Mouse (Mus musculus): ENCODE measurements around the gene Ache. TPM values are rescaled to one million over a fixed set of nuclear protein-coding genes. Genes with fewer than 3 reads are reported as not detected.

Ache gene
- total RNA-seq, 2 experiments from 2014 or later, result 54.9 to 63.3 TPM

DNA sequence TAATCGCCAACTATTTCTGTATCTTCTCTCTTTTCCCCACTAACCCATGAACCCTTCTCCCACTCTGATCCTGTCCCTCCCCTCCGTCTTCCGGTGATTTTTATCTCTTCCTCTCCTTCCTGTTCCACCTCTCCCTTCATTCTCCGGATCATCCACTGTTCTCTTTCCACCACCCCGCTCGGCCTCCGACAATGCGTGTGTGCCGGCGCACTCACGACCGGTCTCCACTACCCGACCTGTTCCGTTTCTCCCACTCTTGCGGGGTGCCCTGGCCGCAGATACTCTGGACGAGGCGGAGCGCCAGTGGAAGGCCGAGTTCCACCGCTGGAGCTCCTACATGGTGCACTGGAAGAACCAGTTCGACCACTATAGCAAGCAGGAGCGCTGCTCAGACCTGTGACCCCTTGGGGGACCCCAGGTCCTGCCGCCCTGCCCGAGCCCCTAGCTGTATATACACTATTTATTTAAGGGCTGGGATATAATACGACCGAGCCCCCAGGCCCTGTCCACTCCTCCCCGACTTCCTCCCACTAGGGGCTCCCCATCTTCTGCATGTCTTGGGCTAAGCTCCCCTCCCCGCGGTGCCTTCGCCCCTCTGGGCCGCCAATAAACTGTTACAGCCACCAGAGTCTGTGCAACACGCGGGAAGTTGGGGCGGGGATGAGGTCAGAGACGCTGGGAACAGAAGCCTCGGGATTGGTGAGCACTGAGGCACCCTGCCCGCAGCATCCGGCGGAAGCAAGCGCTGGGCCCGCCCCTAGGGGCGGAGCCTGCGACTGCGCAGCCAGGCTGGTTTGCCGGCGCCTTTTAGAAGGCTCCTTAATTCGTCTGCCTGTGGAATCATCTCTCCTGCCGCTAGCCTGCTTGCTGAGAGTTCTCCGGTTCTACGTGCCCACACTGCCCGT, 6.8 kb downstream of the Ache start, which contains the start of gene Ufsp1:
TSS of gene Ufsp1 (plus strand) at position 791 of the 905 bp plus-strand sequence.
- intact Hi-C loops (cut with DNase I), result loop anchor here (5.0 kb wide), 1 partner anchor 247 kb away; the partner anchor contains the start of gene Ap1s1
- DNase-seq (ENCODE audit: low spot score in 2 of 2), result peak; percentile 94 to 98

DNA sequence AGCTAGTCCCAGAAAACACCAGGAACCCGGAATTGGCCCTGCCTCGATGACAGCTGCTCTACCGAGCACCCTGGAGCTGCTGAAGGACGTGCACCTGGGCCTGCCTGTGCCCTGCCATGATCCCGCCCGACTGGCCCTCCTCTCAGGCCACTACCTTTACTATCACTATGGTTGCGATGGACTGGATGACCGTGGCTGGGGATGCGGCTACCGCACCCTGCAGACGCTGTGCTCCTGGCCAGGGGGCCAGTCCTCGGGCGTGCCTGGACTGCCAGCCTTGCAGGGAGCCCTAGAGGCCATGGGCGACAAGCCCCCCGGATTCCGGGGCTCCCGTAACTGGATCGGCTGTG, 7.4 kb downstream of the Ache start:
- intact Hi-C loops (cut with DNase I), result loop anchor here (5.0 kb wide), 1 partner anchor 247 kb away; the partner anchor contains the start of gene Ap1s1
- no peak for DNase-seq (ENCODE audit: low spot score in 2 of 2)

DNA sequence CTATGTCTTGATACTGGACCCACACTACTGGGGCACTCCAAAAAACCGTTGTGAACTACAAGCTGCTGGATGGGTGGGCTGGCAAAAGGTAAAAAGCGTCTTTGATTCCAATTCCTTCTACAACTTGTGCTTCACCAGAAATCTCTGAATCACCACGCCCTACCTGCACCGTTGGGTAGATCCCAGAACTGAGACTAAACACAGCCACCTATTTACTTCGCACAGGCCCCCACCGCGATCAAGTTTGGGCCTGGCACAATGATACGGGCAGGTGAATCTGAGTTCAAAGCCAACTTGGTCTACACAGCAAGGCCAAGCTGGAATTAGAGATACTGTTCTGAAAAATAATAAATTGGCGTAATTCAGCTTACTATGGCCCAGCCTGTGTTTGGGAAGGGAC, 8.0 kb downstream of the Ache start:
- DNase-seq (ENCODE audit: low spot score in 2 of 2), result no peak
- intact Hi-C loops (cut with DNase I), result no loop called here

DNA sequence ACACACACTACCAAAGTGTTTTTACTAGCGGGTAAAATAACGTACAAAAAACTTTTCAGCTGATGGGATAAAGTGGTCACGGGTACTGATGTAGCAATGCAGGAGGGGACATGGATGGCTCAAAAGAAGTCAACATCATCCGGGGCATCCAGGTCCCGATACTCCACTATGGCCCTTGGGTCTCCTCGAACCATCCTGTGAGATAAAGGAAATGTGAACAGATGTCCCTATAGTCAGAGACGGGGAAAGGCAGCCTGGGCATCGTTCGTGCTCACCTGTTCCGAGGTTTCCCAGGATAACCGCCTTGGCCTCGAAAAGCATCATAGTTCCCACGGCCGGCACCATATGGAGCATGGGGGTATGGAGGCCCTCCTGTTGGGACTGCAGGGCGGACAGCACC, 8.4 kb downstream of the Ache start:
- DNase-seq (ENCODE audit: low spot score in 2 of 2), result no peak
- intact Hi-C loops (cut with DNase I), result no loop called here

DNA sequence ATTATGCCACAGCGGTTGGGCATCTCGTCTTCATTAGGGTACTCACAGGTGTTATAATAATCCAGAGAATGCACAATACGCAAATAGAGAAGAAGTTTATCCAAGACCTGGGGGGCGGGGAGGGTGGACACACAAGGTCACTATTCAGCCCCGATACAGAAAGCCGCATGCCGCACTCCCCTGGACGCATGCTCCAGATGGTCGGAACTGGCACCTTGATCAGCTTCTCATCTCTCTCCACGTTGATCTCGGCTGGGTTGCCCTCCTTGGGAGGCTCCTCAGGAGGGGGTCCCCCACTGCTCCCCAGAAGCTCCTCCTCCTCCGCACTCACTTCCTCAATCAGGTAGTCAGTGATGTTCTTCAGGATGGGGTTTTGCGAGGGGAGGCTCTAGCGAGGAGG, 9.8 kb downstream of the Ache start:
- no peak for DNase-seq (ENCODE audit: low spot score in 2 of 2)
- intact Hi-C loops (cut with DNase I), result no loop called here

DNA sequence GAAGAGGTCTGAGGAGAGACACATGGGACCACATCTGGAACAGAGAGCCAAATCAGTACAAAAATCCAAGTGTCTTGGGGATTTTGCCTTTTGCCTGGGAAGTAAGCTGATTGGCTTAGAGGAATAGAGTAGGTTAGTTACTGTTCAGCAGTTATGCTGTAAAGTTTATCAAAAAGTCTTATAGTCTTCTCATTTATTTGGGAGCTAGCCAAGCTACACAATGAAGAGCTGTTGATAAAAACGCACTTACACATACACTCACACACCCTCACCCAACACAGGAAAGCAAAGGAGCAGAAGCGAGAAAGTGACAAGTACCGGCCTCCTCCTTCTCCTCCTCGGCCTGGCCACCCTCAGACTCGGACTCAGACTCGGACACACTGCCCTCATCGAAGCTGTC, 11.9 kb downstream of the Ache start:
- intact Hi-C loops (cut with DNase I), result no loop called here
- DNase-seq (ENCODE audit: low spot score in 2 of 2), result no peak

DNA sequence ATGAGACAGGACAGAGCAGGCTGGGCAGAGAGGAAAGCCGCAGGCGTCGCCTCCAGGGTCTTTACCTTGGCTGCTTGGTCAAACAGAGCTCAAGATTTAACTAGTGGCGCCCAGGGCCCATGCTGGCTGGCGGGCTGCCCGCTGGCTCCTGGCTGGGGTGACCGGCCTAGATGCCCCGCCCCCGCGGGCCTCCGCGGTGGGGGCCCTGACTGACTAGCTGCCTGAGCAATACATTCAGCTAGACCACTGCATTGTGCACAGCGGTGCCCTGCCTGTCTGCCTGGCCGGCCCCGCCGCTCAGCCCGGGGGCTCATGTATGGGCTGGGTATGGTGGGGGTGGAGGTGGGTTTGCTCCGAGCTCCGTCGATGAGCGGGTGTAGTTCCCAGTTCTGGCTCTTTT, 13.9 kb downstream of the Ache start:
- intact Hi-C loops (cut with DNase I), result no loop called here
- DNase-seq (ENCODE audit: low spot score in 2 of 2), result no peak

DNA sequence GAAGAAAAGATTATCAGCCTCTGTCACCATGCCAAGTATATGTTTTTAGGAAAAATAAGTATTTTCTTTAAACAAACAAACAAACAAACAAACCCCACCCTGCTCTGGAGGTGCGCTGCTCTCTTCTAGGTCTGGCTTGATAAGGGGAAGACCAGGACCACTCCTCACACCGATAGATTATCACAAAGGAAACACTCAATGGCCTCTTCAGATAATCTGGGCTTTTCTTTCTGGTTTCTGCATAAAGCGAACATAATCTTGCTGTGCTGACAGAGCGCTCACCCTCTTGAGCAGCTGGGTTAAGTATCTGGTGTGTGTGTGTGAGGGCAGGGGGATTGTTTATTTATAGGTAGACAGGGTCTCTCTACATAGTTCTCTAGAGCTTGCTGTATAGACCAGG, 16.3 kb downstream of the Ache start:
- intact Hi-C loops (cut with DNase I), result no loop called here
- DNase-seq (ENCODE audit: low spot score in 2 of 2), result no peak

DNA sequence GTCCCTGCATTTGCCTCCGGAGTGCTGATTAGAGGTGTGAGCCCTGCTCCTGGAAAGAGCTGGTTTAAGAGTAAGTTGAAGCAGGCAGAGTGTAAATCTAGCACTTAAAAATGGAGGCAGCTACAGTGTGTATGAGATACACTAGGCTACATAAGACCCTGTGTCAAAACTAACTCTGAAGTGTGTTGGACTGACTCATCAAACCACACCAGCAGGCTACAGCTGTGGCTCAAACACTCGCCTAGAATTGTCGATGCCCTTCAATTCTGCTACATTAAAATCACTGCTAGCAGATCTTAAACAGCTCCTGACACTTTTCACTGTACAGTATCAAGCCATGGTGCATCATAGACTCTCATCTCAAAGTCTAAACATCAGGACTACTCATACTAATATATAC, 16.8 kb downstream of the Ache start:
- no peak for DNase-seq (ENCODE audit: low spot score in 2 of 2)
- intact Hi-C loops (cut with DNase I), result no loop called here

DNA sequence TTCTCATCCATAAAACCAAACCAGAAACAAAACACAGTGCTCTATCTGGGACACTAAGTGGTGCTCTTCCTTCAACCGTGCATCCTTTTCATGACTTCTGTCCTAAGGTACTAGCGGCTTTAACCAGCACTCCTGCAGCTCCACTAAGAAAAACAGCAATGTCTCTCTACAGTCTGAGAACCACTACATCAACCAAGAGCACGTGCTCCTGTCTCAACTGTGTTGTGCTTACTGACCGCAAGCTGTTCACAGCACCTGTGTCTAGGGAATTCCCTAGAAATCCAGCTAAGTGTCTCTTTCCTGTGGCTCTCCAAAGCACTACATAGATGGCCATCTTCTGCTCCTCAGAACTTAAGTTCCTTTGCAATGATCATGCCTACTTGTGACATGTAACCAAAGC, 17.5 kb downstream of the Ache start:
- intact Hi-C loops (cut with DNase I), result no loop called here
- DNase-seq (ENCODE audit: low spot score in 2 of 2), result no peak

DNA sequence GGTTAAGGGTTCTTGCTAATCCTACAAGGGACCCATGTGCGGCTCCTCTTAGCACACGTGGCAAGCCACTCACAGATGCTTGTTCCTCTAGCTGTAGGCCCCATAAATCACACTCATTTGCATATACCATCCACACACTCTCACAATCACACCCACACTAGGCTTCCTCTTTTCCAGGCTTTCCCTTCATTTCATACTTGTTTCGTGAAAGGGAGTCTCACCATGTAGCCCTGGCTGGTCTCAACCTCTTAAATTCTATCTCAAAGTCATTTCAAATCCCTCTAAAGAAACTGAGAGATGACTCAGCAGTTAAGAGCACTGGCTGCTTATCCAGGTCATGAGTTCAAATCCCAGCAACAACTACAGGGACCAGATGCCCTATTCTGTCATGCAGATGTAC, 18.5 kb downstream of the Ache start:
- peak in 1 of 2 experiments; percentile 82 for DNase-seq (ENCODE audit: low spot score in 2 of 2)
- intact Hi-C loops (cut with DNase I), result loop anchor here (2.0 kb wide), 1 partner anchor 19 kb away; the partner anchor contains the start of gene Ache

DNA sequence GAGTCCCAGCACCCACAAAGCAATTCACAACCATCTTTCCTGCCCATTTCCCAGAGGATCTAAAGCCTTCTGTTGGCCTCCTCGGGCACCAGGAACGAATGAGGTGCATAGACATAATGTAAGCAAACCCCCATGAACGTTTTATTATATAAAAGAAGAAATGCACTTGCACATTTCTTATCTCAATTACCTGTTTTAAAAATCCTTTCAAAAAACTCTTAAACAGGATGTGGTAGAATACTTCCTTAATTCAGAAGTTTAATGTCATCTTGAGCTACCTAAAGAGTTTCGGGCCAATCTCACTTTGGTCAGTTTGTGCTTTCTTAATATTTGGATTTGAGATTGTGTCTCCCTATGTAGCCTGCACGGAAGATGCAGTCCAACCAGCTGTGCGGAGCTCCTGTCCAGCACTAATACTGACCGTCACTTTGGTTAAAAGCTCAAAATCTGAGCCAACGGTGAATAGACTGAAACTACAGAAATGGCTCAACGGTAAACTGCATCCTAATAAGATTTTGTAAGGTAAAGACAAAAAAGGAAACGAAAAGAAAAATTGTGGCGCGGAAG, 19.2 kb downstream of the Ache start:
- intact Hi-C loops (cut with DNase I), result loop anchor here (2.0 kb wide), 1 partner anchor 20 kb away; the partner anchor contains the start of gene Ache

DNA sequence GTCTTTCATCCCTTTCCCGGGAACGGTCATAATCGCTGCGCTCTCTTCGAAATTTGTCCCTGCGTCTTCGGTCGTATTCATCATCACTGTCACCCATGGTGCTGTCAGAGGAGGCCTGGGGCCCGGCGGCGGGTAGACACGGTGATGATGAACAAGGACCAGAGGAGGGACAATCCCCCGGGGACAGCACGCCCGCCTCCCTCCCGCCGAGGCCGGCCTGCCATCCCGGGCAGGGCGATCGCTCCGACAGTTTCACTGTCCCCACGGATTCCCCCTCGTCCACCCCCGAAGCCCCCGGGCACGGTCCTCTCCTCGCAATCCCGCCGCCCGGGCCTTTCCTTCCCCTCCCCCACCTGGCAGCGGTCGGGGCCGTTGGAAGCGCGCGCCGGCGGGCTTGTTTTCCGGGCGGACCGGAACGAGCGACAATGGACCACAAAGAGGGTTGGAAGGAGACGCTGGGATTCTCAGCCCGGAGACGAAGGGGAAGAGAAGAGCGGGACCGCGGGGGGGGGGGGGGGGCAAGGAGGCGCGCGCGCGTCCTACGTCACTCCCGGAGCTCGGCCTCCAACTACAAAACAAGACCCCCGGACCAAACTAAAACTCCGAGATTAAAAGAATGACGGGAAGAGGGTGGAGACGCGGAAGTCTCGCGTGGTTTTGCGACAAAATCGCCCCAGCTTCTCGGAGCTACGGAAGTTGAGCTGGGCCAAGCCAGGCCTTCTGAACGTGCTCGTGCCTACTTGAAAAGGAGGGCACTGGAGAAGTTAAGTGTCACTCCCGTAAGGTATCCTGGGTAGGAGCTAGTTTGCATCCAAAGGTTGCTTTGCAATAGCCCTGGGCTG, 20.0 kb downstream of the Ache start, which contains the start of gene Srrt:
TSS of gene Srrt (minus strand) at position 604 of the 842 bp plus-strand sequence.
- DNase-seq (ENCODE audit: low spot score in 2 of 2), result peak; percentile 93 to 97
- intact Hi-C loops (cut with DNase I), result loop anchor here (2.0 kb wide), 1 partner anchor 20 kb away; the partner anchor contains the start of gene Ache

More for the DNA sequence above, 19.2 kb downstream of the Ache start:
- DNase-seq (ENCODE audit: low spot score in 2 of 2), result no peak

DNA sequence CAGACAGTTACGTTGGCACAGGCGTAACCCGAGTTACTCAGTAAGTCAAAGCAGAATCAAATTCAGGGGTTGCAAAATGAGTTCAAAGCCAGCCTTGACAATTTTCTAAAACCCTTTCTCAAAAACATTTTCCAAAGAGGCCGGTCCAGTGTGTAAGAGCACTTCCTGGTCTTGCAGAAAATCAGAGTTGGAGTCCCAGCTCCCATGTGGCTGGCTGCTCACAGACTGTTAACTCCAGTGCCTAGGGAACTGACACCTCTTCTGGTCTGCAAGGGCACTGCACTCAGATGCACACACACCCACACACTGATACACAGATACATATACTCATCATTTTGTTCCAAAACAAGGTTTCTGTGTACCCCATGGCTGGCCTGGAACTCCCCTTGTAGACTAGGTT, 21.0 kb downstream of the Ache start:
- no peak for DNase-seq (ENCODE audit: low spot score in 2 of 2)
- intact Hi-C loops (cut with DNase I), result no loop called here

DNA sequence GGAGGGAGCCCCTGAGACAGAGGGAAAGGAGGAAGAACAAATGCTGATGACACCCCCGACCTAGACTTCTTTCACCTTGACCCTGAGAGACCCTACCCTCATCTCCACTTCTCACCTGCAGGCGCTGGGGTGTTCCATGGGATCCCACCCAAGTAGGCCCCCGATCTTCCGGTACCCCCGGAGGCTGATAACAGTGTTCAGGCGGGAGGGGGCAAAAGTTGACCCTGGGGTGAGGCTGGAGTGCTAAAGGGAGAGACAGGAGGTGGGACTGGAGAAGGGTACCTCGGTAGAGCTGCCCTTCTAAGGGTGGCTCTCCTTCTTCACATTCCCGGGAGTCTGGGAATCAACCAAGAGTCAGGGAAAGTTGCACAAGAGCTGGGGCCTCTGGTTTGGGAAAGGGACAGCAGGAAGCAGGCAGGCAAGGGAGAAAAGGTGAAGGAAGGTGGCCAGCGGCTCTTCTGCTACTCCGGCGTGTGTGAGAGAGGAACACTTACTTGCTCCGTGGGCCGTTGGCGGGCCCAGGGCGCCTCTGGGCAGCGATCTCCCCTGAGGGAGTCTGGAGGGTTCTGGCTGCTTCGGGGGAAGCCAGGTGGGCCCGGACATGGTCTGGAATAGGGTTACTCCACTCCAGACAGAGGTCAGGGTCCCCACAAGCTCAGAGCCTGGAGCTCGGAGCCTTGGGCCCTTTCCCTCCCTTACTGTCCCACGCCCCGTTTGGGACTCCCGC, 26.3 kb downstream of the Ache start:
- no peak for DNase-seq (ENCODE audit: low spot score in 2 of 2)
- intact Hi-C loops (cut with DNase I), result no loop called here

DNA sequence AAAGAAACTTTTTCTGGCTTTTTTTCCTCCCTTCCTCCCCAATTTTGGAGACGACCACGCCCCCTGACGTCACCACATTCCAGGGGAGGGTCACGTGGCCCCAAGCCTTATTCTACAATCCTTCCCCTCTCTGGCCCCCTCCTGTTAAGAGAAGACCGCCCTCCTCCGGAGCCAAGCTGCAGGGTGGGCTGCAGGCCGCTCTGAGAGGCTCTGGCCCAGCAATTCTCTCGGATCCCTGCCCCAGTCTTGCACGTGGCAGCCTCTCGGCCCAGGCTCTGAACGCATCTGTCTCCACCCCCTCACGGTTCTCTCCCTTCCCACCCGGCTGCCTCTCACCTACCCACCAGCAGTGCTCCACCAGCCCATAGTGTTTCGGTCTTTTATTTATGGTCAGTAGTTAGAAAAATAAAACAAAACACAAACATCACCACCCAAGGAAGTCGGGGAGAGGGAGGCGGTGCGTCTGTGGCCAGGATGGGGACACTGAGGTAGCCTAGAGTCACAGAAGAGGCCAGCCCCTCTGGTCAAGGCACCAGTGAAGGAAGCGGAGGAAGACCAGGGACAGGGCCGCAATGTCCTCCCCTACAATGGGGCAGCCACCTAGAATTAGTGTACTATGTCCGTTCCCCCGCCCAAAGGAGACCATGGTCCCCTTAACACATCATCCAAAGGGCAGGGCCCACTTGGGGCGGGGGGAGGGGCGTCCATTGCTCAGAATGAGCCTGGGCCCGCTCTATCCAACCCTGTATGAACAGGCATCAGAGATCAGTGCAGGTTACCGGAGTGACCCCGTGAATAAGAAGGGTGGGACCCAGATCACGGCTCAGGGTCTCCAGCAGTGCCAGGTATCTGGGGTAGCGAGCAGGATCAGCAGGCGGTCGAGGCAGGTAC, 27.1 kb downstream of the Ache start, which contains the start of gene Trip6:
TSS of gene Trip6 (minus strand) at position 212 of the 891 bp plus-strand sequence.
- intact Hi-C loops (cut with DNase I), result no loop called here
- peak in 1 of 2 experiments; percentile 43 for DNase-seq (ENCODE audit: low spot score in 2 of 2)

DNA sequence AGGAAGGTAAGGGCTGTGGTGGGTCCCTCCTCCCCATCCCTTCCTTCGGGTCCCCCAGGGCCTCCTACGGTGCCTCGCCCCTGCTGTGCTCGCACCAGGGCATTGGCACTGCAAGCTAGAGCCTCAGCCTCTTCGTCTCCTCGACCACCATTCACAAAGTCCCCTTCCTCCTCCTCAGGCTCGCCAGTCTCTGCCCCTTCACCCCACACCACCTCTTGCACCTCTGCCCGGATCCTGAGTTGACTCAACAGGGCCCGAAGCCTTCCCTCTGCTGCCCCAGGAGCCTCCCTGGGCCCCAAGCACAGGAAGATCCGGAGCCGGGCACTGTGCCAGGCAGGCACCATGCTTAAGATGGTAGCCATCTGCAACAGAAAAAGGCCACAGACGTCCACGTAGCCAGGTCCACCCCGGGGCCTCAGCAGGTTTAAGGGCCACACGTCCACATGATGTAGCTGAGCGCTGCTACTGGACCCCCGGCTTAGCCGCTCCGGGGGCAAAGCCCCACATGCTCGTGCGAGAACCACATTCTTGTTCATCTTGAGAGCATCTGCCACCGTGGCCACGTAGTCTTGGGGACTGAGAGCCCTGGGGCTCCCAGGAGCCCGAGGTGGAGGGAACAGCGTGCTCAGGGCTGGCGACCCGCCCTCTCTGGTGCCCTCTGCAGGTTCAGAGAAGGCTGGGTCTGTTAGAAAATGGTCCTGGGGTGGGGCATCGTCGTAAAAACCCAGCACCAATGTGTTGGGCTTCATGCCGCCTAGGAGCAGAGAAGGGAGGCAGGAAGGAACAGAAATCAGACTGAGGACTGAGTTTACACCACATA, 28.0 kb downstream of the Ache start:
- no peak for DNase-seq (ENCODE audit: low spot score in 2 of 2)
- intact Hi-C loops (cut with DNase I), result no loop called here

Data from left cerebral cortex, postnatal 25 days (tissue).